Mouse (Mus musculus): ENCODE measurements at regions not wholly inside any gene's neighbourhood (a gene's known extent, or its start where the extent isn't known, plus 50 kb on each side); places are given as distances from the start of the nearest gene placed in this dataset.

DNA sequence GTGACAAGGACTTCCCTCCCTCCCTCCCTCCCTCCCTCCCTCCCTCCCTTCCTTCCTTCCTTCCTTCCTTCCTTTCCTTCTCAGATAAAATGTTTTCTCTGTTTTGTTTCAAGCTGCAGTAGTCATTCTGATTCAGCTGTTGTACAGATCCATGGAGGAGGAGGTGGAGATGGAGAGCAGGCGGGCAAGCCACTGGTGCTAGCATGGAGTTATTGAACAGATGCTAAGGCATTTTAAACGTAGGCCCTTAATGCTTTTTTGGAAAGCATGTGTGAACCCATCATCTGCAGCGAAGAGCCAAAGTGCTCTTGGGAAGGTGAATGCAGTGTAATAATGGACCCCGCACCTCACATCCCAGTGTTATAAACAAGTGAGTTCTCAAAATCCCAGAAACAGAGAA, 164.1 kb upstream of the Palmd start:
- TF ChIP-seq CTCF (IDR thresholded peaks at IDR 0.05 in 2 of 3, conservative IDR thresholded peaks at IDR 0.05 in 1 of 3; ENCODE audit: control insufficient read depth in 1 of 3, insufficient read depth in 1 of 3, low read depth in 2 of 3, low read length in 3 of 3, poor library complexity in 1 of 3, severe bottlenecking in 1 of 3) (no peak), MEF2A (IDR thresholded peaks at IDR 0.05; ENCODE audit: extremely low read depth, insufficient replicate concordance, low read depth, low read length, poor library complexity, severe bottlenecking) (no peak), ZC3H11A (IDR thresholded peaks at IDR 0.05; ENCODE audit: low read depth, low read length) (no peak)

Data from MEL (cell line).